Mouse (Mus musculus) heart, adult 2 months (tissue): ENCODE data around the gene Naa60.

Source experiments
- CTCF ChIP-seq: fragments of 200-600 bp; IDR thresholded peaks from 2 replicates; pipeline ENCODE4 v1.8.1; 2022; ENCODE audit warnings: antibody characterized with exemption, mild to moderate bottlenecking, moderate library complexity
- EP300 ChIP-seq: fragments of 200-500 bp; IDR thresholded peaks from 2 replicates; pipeline ENCODE4 v1.6.1; 2011; ENCODE audit warnings: low read depth, low read length, control low read depth; ENCODE audit not compliant: insufficient read depth

DNA sequence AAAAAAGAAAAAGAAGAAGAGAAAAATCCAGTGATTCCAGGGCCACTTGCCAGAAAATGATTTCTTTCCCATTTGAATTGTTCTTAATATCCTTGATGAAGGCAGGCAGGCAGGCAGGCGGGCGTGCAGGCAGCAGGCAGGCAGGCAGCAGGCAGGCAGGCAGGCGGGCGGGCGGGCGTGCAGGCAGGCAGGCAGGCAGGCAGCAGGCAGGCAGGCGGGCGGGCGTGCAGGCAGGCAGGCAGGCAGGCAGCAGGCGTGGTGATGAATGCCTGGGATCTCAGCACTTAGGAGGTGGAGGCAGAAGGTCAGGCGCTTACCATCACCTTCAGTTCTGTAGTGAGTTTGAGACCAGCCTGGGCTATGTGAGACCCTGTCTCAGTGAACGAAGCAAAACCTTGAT is 19.6 kb upstream of the Naa60 start:
- TF ChIP-seq CTCF: no peak
- TF ChIP-seq EP300: no peak
